8 mouse cellular contexts compared by ENCODE assay signal in the genomic region with DNA sequence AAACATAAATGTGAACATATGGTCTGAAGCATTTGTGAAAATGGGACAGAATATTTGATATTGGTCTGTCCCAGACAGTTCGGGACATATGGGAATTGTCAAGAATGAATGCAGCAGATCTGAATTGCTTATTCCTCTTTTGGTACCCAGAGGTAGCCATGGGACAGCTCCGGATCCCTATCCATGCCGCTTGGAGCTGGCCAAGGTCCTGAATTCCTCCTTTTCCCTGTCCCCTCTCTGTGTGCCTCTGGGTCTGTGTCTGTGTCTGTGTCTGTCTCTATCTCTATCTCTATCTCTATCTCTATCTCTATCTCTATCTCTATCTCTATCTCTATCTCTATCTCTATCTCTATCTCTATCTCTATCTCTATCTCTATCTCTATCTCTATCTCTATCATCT.
DNase-seq lines count a peak whose midpoint lies in the region; ATAC-seq and TF ChIP-seq lines count a peak whose summit lies in the region.
"Not testable (repeated sequence)": the region's sequence is repeated elsewhere in the genome, so short reads cannot be mapped to it uniquely, and the experiment has no call there.

No protein-coding gene starts in this region.

- not testable (repeated sequence) for ATAC-seq in hindbrain, postnatal 0 days

- H3K9ac ChIP-seq in hindbrain, postnatal 0 days (replicated peaks; ENCODE audit: low read length): not testable (repeated sequence)

- not testable (repeated sequence) for H3K27me3 ChIP-seq in hindbrain, postnatal 0 days (ENCODE audit: insufficient read depth, low read length)

- H3K36me3 ChIP-seq in hindbrain, postnatal 0 days (ENCODE audit: insufficient read depth, low read length): not testable (repeated sequence)

- not testable (repeated sequence) for H3K4me1 ChIP-seq in hindbrain, postnatal 0 days (ENCODE audit: insufficient read depth, low read length)

- not testable (repeated sequence) for H3K9me3 ChIP-seq in hindbrain, postnatal 0 days (ENCODE audit: low read length)

- WGBS in hindbrain, postnatal 0 days: 30% methylated on average over 3 of the region's 3 CpGs

- DNase-seq in ZHBTc4 (ENCODE audit: low read depth, low spot score): peak; percentile 60
- peak; percentile 83 for DNase-seq in embryo, embryonic 10.5 days (ENCODE audit: low spot score)
- DNase-seq in gastrocnemius, postnatal 14 days: peak; percentile 61
- DNase-seq in hindbrain, postnatal 0 days (ENCODE audit: low spot score): peak; percentile 54
- peak; percentile 50 to 85 for DNase-seq in kidney, postnatal 36 days
- DNase-seq in lung, postnatal 10 days: peak; percentile 70
- DNase-seq in ovary, postnatal 14 days (ENCODE audit: low spot score): peak; percentile 65
- DNase-seq in urinary bladder, postnatal 25 days (ENCODE audit: low spot score): peak; percentile 52

- intact Hi-C loops in gastrocnemius, postnatal 14 days (cut with DNase I; ENCODE audit: low total_unique reads): not testable (repeated sequence)

- not testable (repeated sequence) for TF ChIP-seq CTCF in hindbrain, postnatal 0 days (IDR thresholded peaks at IDR 0.05; ENCODE audit: low read depth)

- not testable (repeated sequence) for H3K4me3 ChIP-seq in hindbrain, postnatal 0 days (ENCODE audit: low read length)

- not testable (repeated sequence) for H3K4me2 ChIP-seq in hindbrain, postnatal 0 days (ENCODE audit: low read depth, low read length)

- H3K27ac ChIP-seq in hindbrain, postnatal 0 days: not testable (repeated sequence)
